Mouse (Mus musculus) spleen, adult 18-20 months (tissue): ENCODE measurements around the gene Ccdc185.

Experiments used
- DNase-seq, 2 experiments: peaks; one replicate each; pipeline ENCODE4 v3.0.0; 2022; ENCODE audit warnings: mixed read lengths in 2 of 2

Gene Ccdc185

GRCm38 (mm10) chr1:182735891-182736290 lies 13.1 kb downstream of the Ccdc185 start:
- DNase-seq: no peak

GRCm38 (mm10) chr1:182732695-182733094 lies 16.3 kb downstream of the Ccdc185 start:
- no peak for DNase-seq

GRCm38 (mm10) chr1:182729002-182729401 lies 20.0 kb downstream of the Ccdc185 start:
- DNase-seq: no peak

- DNase-seq: no peak
Measured at GRCm38 (mm10) chr1:182727541-182727940, 21.4 kb downstream of the Ccdc185 start.

- DNase-seq: no peak
Measured at GRCm38 (mm10) chr1:182714236-182714935, 34.6 kb downstream of the Ccdc185 start.

GRCm38 (mm10) chr1:182711360-182711933 lies 37.5 kb downstream of the Ccdc185 start:
- no peak for DNase-seq

- no peak for DNase-seq
Measured at GRCm38 (mm10) chr1:182707459-182707858, 41.5 kb downstream of the Ccdc185 start.

GRCm38 (mm10) chr1:182704882-182705281 lies 44.1 kb downstream of the Ccdc185 start:
- DNase-seq: no peak

- no peak for DNase-seq
Measured at GRCm38 (mm10) chr1:182699392-182700347, 49.3 kb downstream of the Ccdc185 start.
